Mouse (Mus musculus) thymus, adult 2 months (tissue): ENCODE results near the gene Ubap1l.

Experiments used
- CTCF ChIP-seq: fragments of 200-500 bp; IDR thresholded peaks from 2 replicates; pipeline ENCODE4 v1.5.1; 2012; ENCODE audit warnings: mild to moderate bottlenecking, control low read depth, low read length, moderate library complexity, borderline replicate concordance; ENCODE audit not compliant: control insufficient read depth, poor library complexity, insufficient read depth; ENCODE audit errors: extremely low read depth
- POLR2A ChIP-seq: fragments of 200-500 bp; IDR thresholded peaks from 2 replicates; pipeline ENCODE4 v1.6.1; 2012; ENCODE audit warnings: mild to moderate bottlenecking, low read length, control low read depth, moderate library complexity; ENCODE audit not compliant: control insufficient read depth, poor library complexity, insufficient read depth; ENCODE audit errors: extremely low read depth

DNA sequence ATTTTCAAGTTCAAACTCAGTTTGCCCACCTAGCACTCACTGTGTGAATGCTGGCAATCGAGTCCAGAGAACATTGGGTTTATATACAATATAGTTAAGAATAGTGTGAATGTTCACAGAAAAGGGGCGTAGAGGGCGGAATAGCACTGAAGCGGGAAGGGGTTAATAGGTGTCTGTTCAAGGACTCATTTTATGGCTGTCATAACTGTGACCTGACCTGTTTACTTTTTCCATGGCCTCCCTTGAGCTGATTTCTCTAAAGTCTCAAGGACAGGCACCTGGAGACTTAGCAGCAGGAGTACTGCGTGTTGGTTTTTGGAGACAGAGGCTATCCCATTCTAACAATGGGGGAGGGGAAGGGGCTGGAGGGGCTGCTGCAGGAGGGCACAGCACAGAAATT is 26.9 kb upstream of the Ubap1l start:
- no peak for TF ChIP-seq CTCF
- no peak for TF ChIP-seq POLR2A
